Mouse (Mus musculus) midbrain, postnatal 0 days (tissue): ENCODE measurements around the gene Hist1h2ab. TPM values are rescaled to one million over a fixed set of nuclear protein-coding genes. Genes with fewer than 3 reads are reported as not detected.

ENCODE experiments used
- ATAC-seq: fragments of 200-750 bp; cut with Nextera tagmentation; 2 replicates; pipeline ENCODE4 v1.8.0; 2017; ENCODE audit warnings: moderate number of reproducible peaks, mild to moderate bottlenecking, moderate TSS enrichment, moderate library complexity; ENCODE audit not compliant: low FRiP score
- DNase-seq: peaks from one replicate; pipeline ENCODE4 v3.0.0-alpha.2; 2015; ENCODE audit warnings: low spot score
- H3K27ac ChIP-seq: fragments of 300-500 bp; sonication (generic); 2 replicates; pipeline ENCODE4 v1.5.1; 2014; ENCODE audit warnings: low read depth, mild to moderate bottlenecking, low read length, mixed read lengths
- H3K27me3 ChIP-seq: fragments of 300-500 bp; sonication (generic); 2 replicates; pipeline ENCODE4 v1.6.1; 2014; ENCODE audit warnings: low read length, control low read depth, mixed read lengths; ENCODE audit not compliant: insufficient read depth
- H3K36me3 ChIP-seq: fragments of 300-500 bp; sonication (generic); 2 replicates; pipeline ENCODE4 v1.6.1; 2014; ENCODE audit warnings: low read length, control low read depth, mixed read lengths; ENCODE audit not compliant: insufficient read depth
- H3K4me1 ChIP-seq: fragments of 300-500 bp; sonication (generic); 2 replicates; pipeline ENCODE4 v1.6.1; 2014; ENCODE audit warnings: mild to moderate bottlenecking, control low read depth, antibody characterized with exemption, low read length, mixed read lengths; ENCODE audit not compliant: insufficient read depth
- H3K4me2 ChIP-seq: fragments of 300-500 bp; sonication (generic); 2 replicates; pipeline ENCODE4 v1.6.1; 2014; ENCODE audit warnings: low read depth, mild to moderate bottlenecking, low read length, mixed read lengths; ENCODE audit not compliant: poor library complexity, severe bottlenecking
- H3K4me3 ChIP-seq: fragments of 300-500 bp; sonication (generic); 2 replicates; pipeline ENCODE4 v1.5.1; 2014; ENCODE audit warnings: low read depth, mild to moderate bottlenecking, low read length, moderate library complexity
- H3K9ac ChIP-seq: fragments of 300-500 bp; sonication (generic); replicated peaks from 2 replicates; pipeline ENCODE4 v1.6.1; 2014; ENCODE audit warnings: mild to moderate bottlenecking, low read length, moderate library complexity, mixed read lengths; ENCODE audit not compliant: poor library complexity, severe bottlenecking
- H3K9me3 ChIP-seq: fragments of 300-500 bp; sonication (generic); 2 replicates; pipeline ENCODE4 v1.6.1; 2016; ENCODE audit warnings: low read length, control low read depth
- CTCF ChIP-seq: IDR thresholded peaks from 2 replicates; pipeline ENCODE4 v1.5.1; 2016; ENCODE audit warnings: antibody characterized with exemption, mild to moderate bottlenecking
- WGBS: fragments of 180-500 bp; shearing (Covaris S2); extraction: QIAGEN DNeasy Blood & Tissue Kit; methylation state at CpG from one replicate; pipeline ENCODE4 v1.1.7; 2014; 5-methylcytosine and 5-hydroxymethylcytosine counted together
- microRNA-seq: library from miRNA; unstranded; fragments of <30 nt; microRNA quantifications from one replicate; pipeline ENCODE4, GENCODE M21; 2016; ENCODE audit warnings: borderline number of aligned reads
- polyA plus RNA-seq: library from polyadenylated mRNA; unstranded; fragments of >200 nt; fragmentation: Nextera tagmentation; extraction: Ambion mirVana; gene quantifications from 2 replicates; pipeline ENCODE4 v1.2.1, GENCODE M21; 2015
- total RNA-seq: library from RNA; depleted of rRNA; stranded (reverse); fragments of >200 nt; gene quantifications from 2 replicates; pipeline ENCODE4 v1.2.3, GENCODE M21; 2014; rRNA removed

Gene Hist1h2ab
- total and polyA plus RNA-seq, 2 experiments from 2014 or later: 2.1 to 290 TPM

DNA sequence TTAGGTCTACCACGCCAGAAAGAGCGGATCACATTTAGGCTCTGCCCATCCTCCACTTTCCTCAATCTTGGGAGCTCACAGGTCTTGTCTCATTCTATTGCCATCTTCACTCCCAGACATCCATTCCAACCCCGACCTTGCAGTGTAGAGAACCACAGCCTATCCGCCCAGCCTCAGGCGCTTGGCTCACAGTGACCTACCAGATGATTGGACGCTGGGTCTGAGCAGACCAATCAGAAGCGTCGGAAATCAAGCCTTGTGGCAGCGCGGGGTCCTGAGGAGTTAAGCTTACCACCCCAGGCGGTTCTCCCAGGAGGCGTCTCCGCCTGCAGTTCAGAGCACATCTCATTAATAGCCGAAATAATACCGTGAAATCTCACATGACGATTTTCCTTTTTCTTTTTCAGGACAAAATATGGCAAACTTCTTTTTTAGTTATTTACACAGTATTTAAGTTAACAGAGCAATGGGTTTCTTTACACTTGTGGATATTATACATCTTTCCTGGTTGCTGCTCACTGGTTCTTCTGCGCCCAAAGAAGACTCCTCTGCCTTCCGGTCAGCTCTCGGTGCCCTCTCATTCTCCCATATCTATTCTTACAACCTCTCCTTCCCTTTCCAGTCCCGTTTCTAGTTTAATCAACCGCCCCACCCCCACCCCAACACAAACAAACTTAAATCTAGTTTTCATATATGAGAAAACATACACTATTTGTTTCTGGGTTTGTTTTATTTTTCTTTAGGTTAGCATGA, 21.8 kb downstream of the Hist1h2ab start:
- peak overlapping the region; percentile 18 for H3K4me3 ChIP-seq
- 0 out of 2 replicates have a peak, but pooled peaks cover 5% of the 10 kb centered on the region for H3K4me1 ChIP-seq
- peak; percentile 55 for DNase-seq
- no peak overlapping the region for H3K27ac ChIP-seq
- peak overlapping the region; percentile 44 for H3K4me2 ChIP-seq
- H3K9ac ChIP-seq: no peak overlapping the region
- TF ChIP-seq CTCF: no peak
- peak; percentile 86 for ATAC-seq
- no peaks in the 10 kb centered on the region for H3K36me3 ChIP-seq
- H3K9me3 ChIP-seq: no peaks in the 10 kb centered on the region
- H3K27me3 ChIP-seq: no peaks in the 10 kb centered on the region
- 20% methylated on average over 21 of the region's 21 CpGs for WGBS

DNA sequence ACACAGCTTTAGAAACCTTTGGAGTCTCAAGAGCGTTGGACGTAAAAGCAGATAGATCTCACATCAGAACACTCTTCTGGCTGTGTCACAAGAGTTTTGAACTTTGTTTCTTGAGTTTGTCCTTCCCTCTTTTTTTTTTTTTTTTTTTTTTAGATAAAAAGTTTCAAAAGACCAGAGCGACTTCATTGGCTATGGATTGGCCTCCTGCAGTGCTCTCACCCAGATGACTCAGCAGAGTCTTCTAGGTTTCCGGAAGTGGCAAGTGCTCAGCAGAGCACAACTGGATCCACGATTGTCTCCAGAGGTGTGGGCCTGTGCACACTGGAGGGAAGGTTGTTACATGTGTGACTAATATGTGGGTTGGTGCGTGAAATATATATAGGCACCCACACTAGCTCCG, 27.4 kb downstream of the Hist1h2ab start:
- WGBS: 95% methylated on average over 7 of the region's 7 CpGs
- no peaks in the 10 kb centered on the region for H3K4me1 ChIP-seq
- H3K27ac ChIP-seq: no peak overlapping the region
- no peaks in the 10 kb centered on the region for H3K9me3 ChIP-seq
- DNase-seq (no peak), ATAC-seq (no peak)
- H3K9ac ChIP-seq: no peak overlapping the region
- no peaks in the 10 kb centered on the region for H3K27me3 ChIP-seq
- H3K4me2 ChIP-seq: no peak overlapping the region
- H3K4me3 ChIP-seq: no peak overlapping the region
- no peak for TF ChIP-seq CTCF
- H3K36me3 ChIP-seq: no peaks in the 10 kb centered on the region

DNA sequence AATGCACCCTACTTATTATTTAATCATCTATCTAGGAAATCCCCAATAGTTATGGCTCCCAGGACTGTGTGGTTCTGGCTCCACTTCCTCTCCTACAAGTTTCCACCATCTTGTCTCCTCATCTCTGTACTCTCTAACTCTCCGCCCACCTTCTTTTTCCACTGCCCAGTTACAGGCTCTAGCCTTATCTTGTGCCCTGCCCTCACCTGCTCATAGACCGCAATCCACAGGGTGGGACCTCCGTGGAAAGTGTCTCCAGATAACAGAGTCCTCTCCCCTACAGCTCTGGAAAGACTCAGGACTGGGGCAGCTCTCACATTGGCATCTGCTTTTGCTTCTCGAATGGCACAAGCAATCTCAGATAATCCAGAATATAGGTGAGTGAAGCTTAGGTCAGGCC, 28.1 kb downstream of the Hist1h2ab start:
- DNase-seq: no peak
- Histone ChIP-seq H3K4me2 (no peak overlapping the region), H3K4me3 (no peak overlapping the region), H3K27me3 (no peaks in the 10 kb centered on the region), H3K36me3 (no peaks in the 10 kb centered on the region), H3K4me1 (no peaks in the 10 kb centered on the region), H3K9me3 (no peaks in the 10 kb centered on the region), H3K27ac (no peak overlapping the region), H3K9ac (no peak overlapping the region)
- TF ChIP-seq CTCF: no peak
- ATAC-seq: no peak
- WGBS: 88% methylated on average over 4 of the region's 4 CpGs

DNA sequence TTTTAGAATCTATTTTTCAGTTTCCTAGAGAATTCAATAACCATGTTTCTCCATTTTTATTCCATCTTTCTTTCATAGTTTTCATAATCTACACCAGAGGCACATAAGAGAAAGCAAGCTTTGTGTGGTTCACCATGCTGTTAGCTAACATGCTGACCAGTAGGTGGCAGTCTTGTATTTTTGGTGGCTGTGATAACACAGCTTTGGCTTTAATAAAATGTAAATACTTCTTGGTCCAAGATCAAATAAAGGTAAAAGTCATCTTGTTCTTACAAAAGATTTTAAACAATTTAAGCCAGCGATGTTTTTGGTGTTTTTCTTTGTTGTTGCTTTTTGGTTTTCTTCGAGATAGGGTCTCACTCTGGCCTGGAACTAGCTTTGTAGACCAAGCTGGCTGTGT, 41.6 kb downstream of the Hist1h2ab start:
- DNase-seq (peak; percentile 82), ATAC-seq (no peak)
- no peaks in the 10 kb centered on the region for H3K27me3 ChIP-seq
- no peak overlapping the region for H3K27ac ChIP-seq
- no peaks in the 10 kb centered on the region for H3K9me3 ChIP-seq
- no peak overlapping the region for H3K4me3 ChIP-seq
- peak; percentile 95 for TF ChIP-seq CTCF
- no peak overlapping the region for H3K4me2 ChIP-seq
- no peak overlapping the region for H3K9ac ChIP-seq
- H3K36me3 ChIP-seq: no peaks in the 10 kb centered on the region
- WGBS: 38% methylated on average over 2 of the region's 2 CpGs
- no peaks in the 10 kb centered on the region for H3K4me1 ChIP-seq

GRCm38 (mm10) chr13:23799405-23799804, 48.5 kb downstream of the Hist1h2ab start:
- WGBS: 87% methylated on average over 5 of the region's 5 CpGs
- ATAC-seq: no peak
- no peak overlapping the region for H3K4me2 ChIP-seq
- no peaks in the 10 kb centered on the region for H3K36me3 ChIP-seq
- H3K4me1 ChIP-seq: no peaks in the 10 kb centered on the region
- no peak overlapping the region for H3K9ac ChIP-seq
- H3K9me3 ChIP-seq: no peaks in the 10 kb centered on the region
- DNase-seq: no peak
- no peak overlapping the region for H3K4me3 ChIP-seq
- no peak overlapping the region for H3K27ac ChIP-seq
- TF ChIP-seq CTCF: no peak
- H3K27me3 ChIP-seq: no peaks in the 10 kb centered on the region

Small RNA genes within 50 kb of the gene (microRNA-seq; reads per million reads assigned to microRNA genes)
- not detected for gene Gm44314
- not detected for gene Gm44484

Other genes starting within 250 kb of the Hist1h2ab start
Only the 30 nearest of the 37 such genes appear.
- gene Hist1h1d, start 197.9 kb upstream of the Hist1h2ab start, total RNA-seq: 21.3 and 23.4 TPM in 2 replicates
- gene Hist1h1d, start 197.9 kb upstream of the Hist1h2ab start, polyA plus RNA-seq: 0.04 and 0.07 TPM in 2 replicates
- 203 and 384 TPM in 2 replicates for gene Hist1h3e, start 188.8 kb upstream of the Hist1h2ab start, total RNA-seq
- gene Hist1h3e, start 188.8 kb upstream of the Hist1h2ab start, polyA plus RNA-seq: 1.2 and 1.9 TPM in 2 replicates
- 76.7 and 98.8 TPM in 2 replicates for gene Hist1h2ae, start 179.9 kb upstream of the Hist1h2ab start, total RNA-seq
- gene Hist1h2ae, start 179.9 kb upstream of the Hist1h2ab start, polyA plus RNA-seq: 4.5 and 5.9 TPM in 2 replicates
- gene Hist1h2bg, start 179.7 kb upstream of the Hist1h2ab start, total RNA-seq: 248 and 572 TPM in 2 replicates
- gene Hist1h2bg, start 179.7 kb upstream of the Hist1h2ab start, polyA plus RNA-seq: 2.8 and 4.5 TPM in 2 replicates
- 194 and 327 TPM in 2 replicates for gene Hist1h2bf, start 176.9 kb upstream of the Hist1h2ab start, total RNA-seq
- gene Hist1h2bf, start 176.9 kb upstream of the Hist1h2ab start, polyA plus RNA-seq: 0.43 TPM in 1 of 2 replicates, not detected in the other
- 162 and 232 TPM in 2 replicates for gene Hist1h2ad, start 176.7 kb upstream of the Hist1h2ab start, total RNA-seq
- gene Hist1h2ad, start 176.7 kb upstream of the Hist1h2ab start, polyA plus RNA-seq: not detected in 2 replicates
- gene Hist1h3d, start 175.4 kb upstream of the Hist1h2ab start, total RNA-seq: 49.8 and 92.5 TPM in 2 replicates
- gene Hist1h3d, start 175.4 kb upstream of the Hist1h2ab start, polyA plus RNA-seq: 0.42 and 0.55 TPM in 2 replicates
- 900 and 1,141 TPM in 2 replicates for gene Hist1h4d, start 169.5 kb upstream of the Hist1h2ab start, total RNA-seq
- 18.0 and 18.8 TPM in 2 replicates for gene Hist1h4d, start 169.5 kb upstream of the Hist1h2ab start, polyA plus RNA-seq
- gene Hist1h2be, start 130.0 kb upstream of the Hist1h2ab start, total RNA-seq: 75.1 and 75.2 TPM in 2 replicates
- 0.32 and 0.33 TPM in 2 replicates for gene Hist1h2be, start 130.0 kb upstream of the Hist1h2ab start, polyA plus RNA-seq
- gene Hist1h1e, start 128.6 kb upstream of the Hist1h2ab start, total RNA-seq: 159 and 160 TPM in 2 replicates
- 8.0 and 9.5 TPM in 2 replicates for gene Hist1h1e, start 128.6 kb upstream of the Hist1h2ab start, polyA plus RNA-seq
- 16.6 and 45.8 TPM in 2 replicates for gene Hist1h2ac, start 67.2 kb upstream of the Hist1h2ab start, total RNA-seq
- 0.21 and 0.28 TPM in 2 replicates for gene Hist1h2ac, start 67.2 kb upstream of the Hist1h2ab start, polyA plus RNA-seq
- gene Hist1h2bc, start 66.9 kb upstream of the Hist1h2ab start, total RNA-seq: 66.3 and 125 TPM in 2 replicates
- gene Hist1h2bc, start 66.9 kb upstream of the Hist1h2ab start, polyA plus RNA-seq: 23.7 and 28.6 TPM in 2 replicates
- 0.93 TPM in 1 of 2 replicates, not detected in the other for gene Hist1h1t, start 55.3 kb upstream of the Hist1h2ab start, total RNA-seq
- not detected in 2 replicates for gene Hist1h1t, start 55.3 kb upstream of the Hist1h2ab start, polyA plus RNA-seq
- gene Hist1h4c, start 52.7 kb upstream of the Hist1h2ab start, total RNA-seq: 622 and 783 TPM in 2 replicates
- gene Hist1h4c, start 52.7 kb upstream of the Hist1h2ab start, polyA plus RNA-seq: 1.5 and 2.2 TPM in 2 replicates
- 1.8 and 2.5 TPM in 2 replicates for gene Hfe, start 40.3 kb upstream of the Hist1h2ab start, total RNA-seq
- 4.0 and 5.8 TPM in 2 replicates for gene Hfe, start 40.3 kb upstream of the Hist1h2ab start, polyA plus RNA-seq
- 243 and 275 TPM in 2 replicates for gene Hist1h1c, start 12.3 kb upstream of the Hist1h2ab start, total RNA-seq
- gene Hist1h1c, start 12.3 kb upstream of the Hist1h2ab start, polyA plus RNA-seq: 26.1 and 26.5 TPM in 2 replicates
- 206 and 420 TPM in 2 replicates for gene Hist1h3c, start 5.5 kb upstream of the Hist1h2ab start, total RNA-seq
- not detected in 2 replicates for gene Hist1h3c, start 5.5 kb upstream of the Hist1h2ab start, polyA plus RNA-seq
- gene Hist1h2bb, start 4.4 kb upstream of the Hist1h2ab start, total RNA-seq: 491 and 821 TPM in 2 replicates
- gene Hist1h2bb, start 4.4 kb upstream of the Hist1h2ab start, polyA plus RNA-seq: 0.61 TPM in 1 of 2 replicates, not detected in the other
- 124 and 290 TPM in 2 replicates for gene Hist1h3b, start 1.1 kb downstream of the Hist1h2ab start, total RNA-seq
- gene Hist1h3b, start 1.1 kb downstream of the Hist1h2ab start, polyA plus RNA-seq: 0.50 and 0.51 TPM in 2 replicates
- gene Hist1h4b, start 5.9 kb downstream of the Hist1h2ab start, total RNA-seq: 143 and 315 TPM in 2 replicates
- gene Hist1h4b, start 5.9 kb downstream of the Hist1h2ab start, polyA plus RNA-seq: 1.6 and 2.0 TPM in 2 replicates
- gene Hist1h4a, start 10.1 kb downstream of the Hist1h2ab start, total RNA-seq: 171 and 405 TPM in 2 replicates
- not detected in 2 replicates for gene Hist1h4a, start 10.1 kb downstream of the Hist1h2ab start, polyA plus RNA-seq
- gene Hist1h3a, start 11.3 kb downstream of the Hist1h2ab start, total RNA-seq: 322 and 620 TPM in 2 replicates
- 0.99 and 1.4 TPM in 2 replicates for gene Hist1h3a, start 11.3 kb downstream of the Hist1h2ab start, polyA plus RNA-seq
- gene Hist1h1a, start 12.5 kb downstream of the Hist1h2ab start, total RNA-seq: 90.8 and 138 TPM in 2 replicates
- gene Hist1h1a, start 12.5 kb downstream of the Hist1h2ab start, polyA plus RNA-seq: not detected in 2 replicates
- not detected in 2 replicates for gene Trim38, start 18.8 kb downstream of the Hist1h2ab start, total RNA-seq
- gene Trim38, start 18.8 kb downstream of the Hist1h2ab start, polyA plus RNA-seq: 0.10 TPM in 1 of 2 replicates, not detected in the other
- gene Slc17a2, start 55.9 kb downstream of the Hist1h2ab start, total RNA-seq: 0.11 TPM in 1 of 2 replicates, not detected in the other
- gene Slc17a2, start 55.9 kb downstream of the Hist1h2ab start, polyA plus RNA-seq: not detected in 2 replicates
- gene Slc17a3, start 88.3 kb downstream of the Hist1h2ab start, total RNA-seq: 0.05 TPM in 1 of 2 replicates, not detected in the other
- gene Slc17a3, start 88.3 kb downstream of the Hist1h2ab start, polyA plus RNA-seq: not detected in 2 replicates
- gene Slc17a1, start 116.6 kb downstream of the Hist1h2ab start, total RNA-seq: not detected in 2 replicates
- not detected in 2 replicates for gene Slc17a1, start 116.6 kb downstream of the Hist1h2ab start, polyA plus RNA-seq
- not detected in 2 replicates for gene Slc17a4, start 163.9 kb downstream of the Hist1h2ab start, total RNA-seq
- gene Slc17a4, start 163.9 kb downstream of the Hist1h2ab start, polyA plus RNA-seq: not detected in 2 replicates
- not detected in 2 replicates for gene Hist1h2ba, start 183.0 kb downstream of the Hist1h2ab start, total RNA-seq
- not detected in 2 replicates for gene Hist1h2ba, start 183.0 kb downstream of the Hist1h2ab start, polyA plus RNA-seq
- gene Hist1h2aa, start 183.3 kb downstream of the Hist1h2ab start, total RNA-seq: not detected in 2 replicates
- not detected in 2 replicates for gene Hist1h2aa, start 183.3 kb downstream of the Hist1h2ab start, polyA plus RNA-seq